Comparison of ENCODE assay signal across 15 mouse cellular contexts in genomic region chr19:24779996-24780395, GRCm38 (mm10).
DNase-seq lines count a peak whose midpoint lies in the region; ATAC-seq and TF ChIP-seq lines count a peak whose summit lies in the region.
"Had no signal": no experiment of that assay in that cellular context is flagged by ENCODE, and none has a peak within 500 bp of the region (broad histone marks: within the 10 kb centered on the region; RNA-seq: fewer than 3 reads in every experiment).

No protein-coding gene starts in this region.

- H3K9ac ChIP-seq in hindbrain, embryonic 16.5 days (ENCODE audit: low read depth, low read length), result no peak overlapping the region
- no peak overlapping the region for H3K9ac ChIP-seq in hindbrain, embryonic 12.5 days
- no peak overlapping the region for H3K9ac ChIP-seq in midbrain, postnatal 0 days (replicated peaks; ENCODE audit: low read length, poor library complexity, severe bottlenecking)
- H3K9ac ChIP-seq: liver, embryonic 14.5 days had no signal

- H3K27ac ChIP-seq in hindbrain, embryonic 16.5 days (ENCODE audit: low read depth, low read length), result no peak overlapping the region
- no peak overlapping the region for H3K27ac ChIP-seq in hindbrain, embryonic 12.5 days
- H3K27ac ChIP-seq in midbrain, postnatal 0 days (ENCODE audit: low read depth, low read length), result no peak overlapping the region
- no peak overlapping the region for H3K27ac ChIP-seq in midbrain, embryonic 10.5 days (replicated peaks)
- H3K27ac ChIP-seq: limb, embryonic 10.5 days; liver, embryonic 14.5 days had no signal

- no peak for TF ChIP-seq CTCF in midbrain, postnatal 0 days (IDR thresholded peaks at IDR 0.05)

- DNase-seq in embryo, embryonic 10.5 days (ENCODE audit: low spot score), result peak; percentile 13
- DNase-seq in embryo, embryonic 11 days, result no peak
- peak; percentile 56 for DNase-seq in midbrain, postnatal 0 days (ENCODE audit: low spot score)
- no peak for DNase-seq in midbrain, embryonic 10.5 days (ENCODE audit: low spot score)
- no peak for DNase-seq in ovary, postnatal 10 days (ENCODE audit: low spot score)
- DNase-seq: adrenal gland, postnatal 10 days; cerebellum, postnatal 25 days; heart, adult 18-20 months; thymus, postnatal 4 days had no signal

- H3K9me3 ChIP-seq in hindbrain, embryonic 16.5 days (ENCODE audit: control insufficient read depth, low read length), result no peaks in the 10 kb centered on the region
- H3K9me3 ChIP-seq in hindbrain, embryonic 12.5 days (replicated peaks), result no peaks in the 10 kb centered on the region
- H3K9me3 ChIP-seq in midbrain, postnatal 0 days (ENCODE audit: low read length), result no peaks in the 10 kb centered on the region
- H3K9me3 ChIP-seq in midbrain, embryonic 10.5 days (replicated peaks), result no peaks in the 10 kb centered on the region
- H3K9me3 ChIP-seq: limb, embryonic 10.5 days had no signal

- no peaks in the 10 kb centered on the region for H3K36me3 ChIP-seq in hindbrain, embryonic 16.5 days (ENCODE audit: control insufficient read depth, insufficient read depth, low read length)
- no peaks in the 10 kb centered on the region for H3K36me3 ChIP-seq in hindbrain, embryonic 12.5 days
- no peaks in the 10 kb centered on the region for H3K36me3 ChIP-seq in midbrain, postnatal 0 days (ENCODE audit: insufficient read depth, low read length)
- no peaks in the 10 kb centered on the region for H3K36me3 ChIP-seq in midbrain, embryonic 10.5 days
- H3K36me3 ChIP-seq: limb, embryonic 10.5 days had no signal

- WGBS in hindbrain, embryonic 16.5 days, result 32% methylated on average over 6 of the region's 6 CpGs
- 41% methylated on average over 6 of the region's 6 CpGs for WGBS in hindbrain, embryonic 12.5 days
- WGBS in midbrain, postnatal 0 days, result 42% methylated on average over 6 of the region's 6 CpGs
- 47% methylated on average over 6 of the region's 6 CpGs for WGBS in midbrain, embryonic 10.5 days

- no peak overlapping the region for H3K4me3 ChIP-seq in hindbrain, embryonic 16.5 days (ENCODE audit: low read length)
- no peak overlapping the region for H3K4me3 ChIP-seq in hindbrain, embryonic 12.5 days
- H3K4me3 ChIP-seq in midbrain, postnatal 0 days (ENCODE audit: low read depth, low read length), result no peak overlapping the region
- no peak overlapping the region for H3K4me3 ChIP-seq in midbrain, embryonic 10.5 days
- H3K4me3 ChIP-seq: limb, embryonic 10.5 days had no signal

- no peaks in the 10 kb centered on the region for H3K27me3 ChIP-seq in hindbrain, embryonic 16.5 days (replicated peaks; ENCODE audit: control insufficient read depth, insufficient read depth, low read length)
- H3K27me3 ChIP-seq in hindbrain, embryonic 12.5 days, result no peaks in the 10 kb centered on the region
- H3K27me3 ChIP-seq in midbrain, postnatal 0 days (ENCODE audit: insufficient read depth, low read length), result no peaks in the 10 kb centered on the region
- no peaks in the 10 kb centered on the region for H3K27me3 ChIP-seq in midbrain, embryonic 10.5 days (ENCODE audit: low read depth, poor library complexity, severe bottlenecking)

- H3K4me2 ChIP-seq in hindbrain, embryonic 16.5 days (ENCODE audit: low read length), result no peak overlapping the region
- H3K4me2 ChIP-seq in hindbrain, embryonic 12.5 days (replicated peaks), result no peak overlapping the region
- no peak overlapping the region for H3K4me2 ChIP-seq in midbrain, postnatal 0 days (ENCODE audit: low read depth, low read length, poor library complexity, severe bottlenecking)

- ATAC-seq in hindbrain, embryonic 16.5 days, result peak; percentile 70; the same call in 1 of the 2 replicates
- ATAC-seq in hindbrain, embryonic 12.5 days (ENCODE audit: low FRiP score), result no peak
- ATAC-seq in midbrain, postnatal 0 days (ENCODE audit: low FRiP score), result no peak
- ATAC-seq in CD4-positive, CD25-positive, alpha-beta regulatory T cell, adult 4 months, result no peak
- ATAC-seq: inflammation-experienced regulatory T-cells, adult 6 months had no signal

- H3K4me1 ChIP-seq in hindbrain, embryonic 16.5 days (ENCODE audit: control insufficient read depth, insufficient read depth, low read depth, low read length), result peaks cover 14% of the 10 kb centered on the region
- peaks cover 12% of the 10 kb centered on the region for H3K4me1 ChIP-seq in hindbrain, embryonic 12.5 days
- no peaks in the 10 kb centered on the region for H3K4me1 ChIP-seq in midbrain, postnatal 0 days (ENCODE audit: insufficient read depth, low read length)
- H3K4me1 ChIP-seq in midbrain, embryonic 10.5 days, result peaks cover 21% of the 10 kb centered on the region

Comparison
In these comparisons a context has a peak if more than half of its experiments do, and no peak if none do; other contexts are left out.
1. DNase-seq: peak in embryo, embryonic 10.5 days (single experiment) and midbrain, postnatal 0 days (single experiment); none in embryo, embryonic 11 days (single experiment), midbrain, embryonic 10.5 days (single experiment) and ovary, postnatal 10 days (single experiment).